Mouse (Mus musculus): ENCODE results near the gene Rrnad1. TPM values are rescaled to one million over a fixed set of nuclear protein-coding genes. Genes with fewer than 3 reads are reported as not detected.
"Not testable (repeated sequence)": the region's sequence is repeated elsewhere in the genome, so short reads cannot be mapped to it uniquely, and the experiment has no call there.

Gene Rrnad1
- total and polyA plus RNA-seq, 2 experiments from 2014 or later = 19.3 to 36.4 TPM

DNA sequence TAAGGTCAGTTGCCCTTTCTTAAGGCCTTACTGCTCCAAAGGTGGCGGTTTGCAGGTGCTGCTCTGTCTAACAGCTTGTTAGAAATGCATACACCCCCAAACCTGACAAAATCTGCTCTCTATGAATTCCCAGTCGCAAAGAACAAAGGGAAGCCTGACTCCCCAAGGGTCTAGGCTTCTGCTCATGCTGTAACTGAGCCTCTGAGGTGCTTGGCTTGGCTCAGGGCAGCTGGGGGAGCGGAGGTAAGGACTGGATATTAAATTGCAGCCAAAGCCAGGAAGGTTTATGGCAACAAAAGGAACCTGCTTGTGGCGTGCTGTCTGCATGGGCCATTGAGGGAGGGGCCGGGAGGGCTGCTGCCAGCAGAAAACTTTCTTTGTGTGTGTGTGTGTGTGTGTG lies 26.7 kb downstream of the Rrnad1 start:
- Histone ChIP-seq H3K9ac (replicated peaks; ENCODE audit: low read length) (no peak overlapping the region), H3K36me3 (ENCODE audit: insufficient read depth, low read length) (no peaks in the 10 kb centered on the region), H3K4me2 (ENCODE audit: low read depth, low read length) (no peak overlapping the region), H3K9me3 (ENCODE audit: low read length) (no peaks in the 10 kb centered on the region), H3K27me3 (ENCODE audit: insufficient read depth, low read length) (no peaks in the 10 kb centered on the region), H3K4me3 (ENCODE audit: low read length) (no peak overlapping the region), H3K27ac (no peak overlapping the region), H3K4me1 (ENCODE audit: insufficient read depth, low read length) (peaks cover 16% of the 10 kb centered on the region)
- DNase-seq (ENCODE audit: low spot score) = no peak
- ATAC-seq = no peak
- WGBS = 57% methylated on average over 5 of the region's 5 CpGs
- TF ChIP-seq CTCF (IDR thresholded peaks at IDR 0.05; ENCODE audit: low read depth) = no peak

DNA sequence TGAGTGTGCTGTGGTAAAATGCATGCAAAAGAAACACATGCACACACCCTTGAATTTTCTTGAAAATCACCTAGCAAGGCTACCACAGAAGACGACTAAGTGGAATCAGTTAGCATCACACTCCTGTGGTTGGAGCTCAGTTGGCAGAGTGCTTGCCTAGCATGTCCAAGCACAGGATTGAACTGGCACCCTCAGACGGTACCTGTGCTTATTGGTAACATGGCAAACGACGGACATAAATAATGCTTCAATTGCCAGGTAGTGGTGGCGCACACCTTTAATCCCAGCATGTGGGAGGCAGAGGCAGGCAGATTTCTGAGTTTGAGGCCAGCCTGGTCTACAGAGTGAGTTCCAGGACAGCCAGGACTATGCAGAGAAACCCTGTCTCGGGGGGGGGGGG lies 28.6 kb downstream of the Rrnad1 start:
- not testable (repeated sequence) for H3K9me3 ChIP-seq (ENCODE audit: low read length)

DNA sequence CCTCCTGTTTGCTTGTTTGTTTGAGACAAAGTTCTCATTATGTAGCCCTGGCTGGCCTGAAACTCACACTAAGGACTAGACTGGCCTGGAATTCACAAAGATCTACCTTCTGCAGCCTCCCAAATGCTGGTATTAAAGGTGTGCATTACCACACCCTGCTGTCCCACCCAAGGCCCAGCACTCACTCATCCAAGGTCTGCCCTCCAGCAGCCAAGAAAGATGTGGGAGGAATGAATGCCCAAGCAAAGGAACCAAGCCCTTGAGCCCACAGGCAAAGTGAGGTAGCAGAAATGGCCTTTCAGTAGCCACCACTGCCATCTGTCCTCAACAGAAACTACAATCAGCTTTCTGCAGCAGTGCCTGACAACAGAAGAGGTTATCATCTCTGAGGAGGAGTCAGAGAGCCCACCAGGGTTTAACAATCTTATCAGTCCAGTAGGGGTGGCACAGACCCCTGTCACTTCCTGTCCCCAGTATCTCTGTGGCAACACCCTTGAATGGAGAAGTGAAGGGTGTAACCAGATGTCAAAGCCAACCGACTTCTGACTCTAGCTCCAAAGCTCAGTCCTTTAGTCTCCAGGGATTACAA lies 29.4 kb downstream of the Rrnad1 start:
- TF ChIP-seq CTCF (IDR thresholded peaks at IDR 0.05; ENCODE audit: low read depth) = no peak
- H3K27me3 ChIP-seq (ENCODE audit: insufficient read depth, low read length) = no peaks in the 10 kb centered on the region
- H3K4me2 ChIP-seq (ENCODE audit: low read depth, low read length) = no peak overlapping the region
- no peak for DNase-seq (ENCODE audit: low spot score)
- H3K9me3 ChIP-seq (ENCODE audit: low read length) = no peaks in the 10 kb centered on the region
- 52% methylated on average over 1 of the region's 1 CpGs for WGBS
- no peak overlapping the region for H3K27ac ChIP-seq
- no peak overlapping the region for H3K9ac ChIP-seq (replicated peaks; ENCODE audit: low read length)
- ATAC-seq = no peak
- H3K4me3 ChIP-seq (ENCODE audit: low read length) = no peak overlapping the region
- H3K4me1 ChIP-seq (ENCODE audit: insufficient read depth, low read length) = no peaks in the 10 kb centered on the region
- no peaks in the 10 kb centered on the region for H3K36me3 ChIP-seq (ENCODE audit: insufficient read depth, low read length)

More for the DNA sequence above, 28.6 kb downstream of the Rrnad1 start:
- not testable (repeated sequence) for H3K27ac ChIP-seq; ATAC-seq; H3K4me1 ChIP-seq (ENCODE audit: insufficient read depth, low read length); H3K36me3 ChIP-seq (ENCODE audit: insufficient read depth, low read length); H3K4me2 ChIP-seq (ENCODE audit: low read depth, low read length); H3K4me3 ChIP-seq (ENCODE audit: low read length); DNase-seq (ENCODE audit: low spot score); H3K27me3 ChIP-seq (ENCODE audit: insufficient read depth, low read length); H3K9ac ChIP-seq (replicated peaks; ENCODE audit: low read length)
- WGBS = 85% methylated on average over 5 of the region's 6 CpGs

DNA sequence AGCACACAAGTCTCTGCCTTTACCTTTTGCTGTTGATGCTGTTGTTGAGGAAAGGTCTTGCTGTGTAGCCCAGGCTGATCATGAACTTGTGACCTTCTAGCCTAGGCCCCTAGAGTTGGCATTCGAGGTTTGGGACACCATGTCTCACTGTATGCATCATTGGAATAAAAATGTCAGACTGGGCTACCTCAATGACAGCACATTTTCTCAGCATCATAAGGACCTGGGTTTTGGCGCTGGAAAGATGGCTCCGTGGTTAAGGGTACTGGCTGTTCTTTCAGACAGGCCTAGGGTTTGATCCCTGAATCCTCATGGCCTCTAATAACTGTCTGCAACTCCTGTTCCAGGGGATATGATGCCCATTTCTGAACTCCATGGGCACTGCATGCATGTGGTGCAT lies 30.7 kb downstream of the Rrnad1 start:
- Histone ChIP-seq H3K27me3 (ENCODE audit: insufficient read depth, low read length) (no peaks in the 10 kb centered on the region), H3K9me3 (ENCODE audit: low read length) (no peaks in the 10 kb centered on the region), H3K4me1 (ENCODE audit: insufficient read depth, low read length) (no peaks in the 10 kb centered on the region), H3K9ac (replicated peaks; ENCODE audit: low read length) (no peak overlapping the region), H3K4me2 (ENCODE audit: low read depth, low read length) (no peak overlapping the region), H3K4me3 (ENCODE audit: low read length) (no peak overlapping the region), H3K27ac (no peak overlapping the region), H3K36me3 (ENCODE audit: insufficient read depth, low read length) (no peaks in the 10 kb centered on the region)
- no peak for DNase-seq (ENCODE audit: low spot score)
- ATAC-seq = no peak
- WGBS = 84% methylated on average over 3 of the region's 3 CpGs
- TF ChIP-seq CTCF (IDR thresholded peaks at IDR 0.05; ENCODE audit: low read depth) = no peak

DNA sequence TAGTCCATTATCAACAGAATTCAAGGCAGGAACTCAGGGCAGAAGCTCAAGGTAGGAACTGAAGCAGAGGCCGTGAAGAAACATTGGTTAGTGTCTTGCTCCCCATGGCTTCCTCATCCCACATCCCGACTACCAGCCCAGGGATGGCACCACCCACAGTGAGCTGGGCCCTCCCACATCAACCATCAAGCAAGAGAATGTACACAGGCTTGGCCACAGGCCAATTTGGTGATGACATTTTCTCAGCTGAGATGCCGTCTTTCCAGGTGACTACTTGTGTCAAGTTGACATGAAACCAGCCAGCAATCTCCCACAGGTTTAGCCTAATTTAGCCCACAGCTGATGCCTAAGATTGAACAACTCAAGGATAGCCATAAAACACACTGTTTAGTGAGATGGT lies 31.3 kb downstream of the Rrnad1 start:
- no peak for DNase-seq (ENCODE audit: low spot score)
- no peaks in the 10 kb centered on the region for H3K9me3 ChIP-seq (ENCODE audit: low read length)
- no peak for TF ChIP-seq CTCF (IDR thresholded peaks at IDR 0.05; ENCODE audit: low read depth)
- H3K4me1 ChIP-seq (ENCODE audit: insufficient read depth, low read length) = no peaks in the 10 kb centered on the region
- H3K9ac ChIP-seq (replicated peaks; ENCODE audit: low read length) = no peak overlapping the region
- H3K4me2 ChIP-seq (ENCODE audit: low read depth, low read length) = no peak overlapping the region
- ATAC-seq = no peak
- H3K27ac ChIP-seq = no peak overlapping the region
- no peak overlapping the region for H3K4me3 ChIP-seq (ENCODE audit: low read length)
- H3K36me3 ChIP-seq (ENCODE audit: insufficient read depth, low read length) = no peaks in the 10 kb centered on the region
- H3K27me3 ChIP-seq (ENCODE audit: insufficient read depth, low read length) = no peaks in the 10 kb centered on the region
- 47% methylated on average over 3 of the region's 3 CpGs for WGBS

DNA sequence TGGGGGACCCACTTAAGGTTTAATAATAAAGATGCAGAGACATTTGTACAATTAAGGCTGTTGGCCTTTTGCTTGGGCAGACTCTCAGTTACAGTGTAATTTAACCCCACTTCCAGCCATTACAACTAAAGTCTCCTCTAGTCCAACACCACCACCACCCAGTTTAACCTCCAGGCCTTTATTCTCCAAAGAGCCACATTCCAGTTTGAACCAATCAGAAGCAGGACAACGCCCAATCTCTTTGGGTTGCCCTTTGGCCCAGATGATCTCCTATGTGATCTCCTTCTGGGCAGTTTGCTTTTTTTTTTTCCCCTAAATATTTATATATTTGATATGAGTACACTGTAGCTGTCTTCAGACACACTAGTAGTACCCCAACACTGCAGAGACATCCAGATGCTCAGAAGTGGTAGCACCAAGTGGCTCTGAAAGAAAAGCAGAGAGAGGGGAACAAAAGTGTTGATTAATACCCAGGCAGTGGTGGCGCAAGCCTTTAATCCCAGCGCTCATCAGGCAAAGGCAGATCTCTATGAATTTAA lies 37.1 kb downstream of the Rrnad1 start:
- Histone ChIP-seq H3K4me1 (ENCODE audit: insufficient read depth, low read length) (no peaks in the 10 kb centered on the region), H3K4me3 (ENCODE audit: low read length) (no peak overlapping the region), H3K9me3 (ENCODE audit: low read length) (no peaks in the 10 kb centered on the region), H3K27ac (no peak overlapping the region), H3K4me2 (ENCODE audit: low read depth, low read length) (no peak overlapping the region), H3K36me3 (ENCODE audit: insufficient read depth, low read length) (no peaks in the 10 kb centered on the region), H3K9ac (replicated peaks; ENCODE audit: low read length) (no peak overlapping the region), H3K27me3 (ENCODE audit: insufficient read depth, low read length) (no peaks in the 10 kb centered on the region)
- 78% methylated on average over 3 of the region's 3 CpGs for WGBS
- ATAC-seq = no peak
- TF ChIP-seq CTCF (IDR thresholded peaks at IDR 0.05; ENCODE audit: low read depth) = no peak
- DNase-seq (ENCODE audit: low spot score) = no peak

DNA sequence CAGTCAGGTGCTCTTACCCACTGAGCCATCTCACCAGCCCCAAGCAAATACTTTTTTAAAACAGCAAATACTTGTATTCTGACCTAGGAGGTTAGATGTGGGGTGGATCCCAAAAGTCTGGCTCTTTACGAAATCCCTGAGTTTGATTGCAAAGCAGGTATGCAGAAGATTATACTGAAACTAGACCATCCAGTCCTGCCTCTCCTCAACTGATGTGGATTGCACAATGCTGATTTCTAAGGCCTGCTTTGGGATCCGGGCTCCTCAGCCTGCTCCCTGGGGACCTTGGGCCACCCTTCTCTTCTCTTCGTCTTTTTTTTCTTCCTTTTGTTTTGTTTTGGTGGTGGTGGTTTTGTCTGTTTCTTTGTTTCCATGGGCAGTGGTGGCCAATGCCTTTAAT lies 39.0 kb downstream of the Rrnad1 start:
- DNase-seq (ENCODE audit: low spot score) = no peak
- no peak overlapping the region for H3K27ac ChIP-seq
- no peak overlapping the region for H3K4me2 ChIP-seq (ENCODE audit: low read depth, low read length)
- no peak overlapping the region for H3K9ac ChIP-seq (replicated peaks; ENCODE audit: low read length)
- H3K27me3 ChIP-seq (ENCODE audit: insufficient read depth, low read length) = no peaks in the 10 kb centered on the region
- H3K4me3 ChIP-seq (ENCODE audit: low read length) = no peak overlapping the region
- no peak for TF ChIP-seq CTCF (IDR thresholded peaks at IDR 0.05; ENCODE audit: low read depth)
- H3K36me3 ChIP-seq (ENCODE audit: insufficient read depth, low read length) = no peaks in the 10 kb centered on the region
- H3K4me1 ChIP-seq (ENCODE audit: insufficient read depth, low read length) = no peaks in the 10 kb centered on the region
- H3K9me3 ChIP-seq (ENCODE audit: low read length) = no peaks in the 10 kb centered on the region
- ATAC-seq = no peak
- WGBS = 40% methylated on average over 3 of the region's 3 CpGs

DNA sequence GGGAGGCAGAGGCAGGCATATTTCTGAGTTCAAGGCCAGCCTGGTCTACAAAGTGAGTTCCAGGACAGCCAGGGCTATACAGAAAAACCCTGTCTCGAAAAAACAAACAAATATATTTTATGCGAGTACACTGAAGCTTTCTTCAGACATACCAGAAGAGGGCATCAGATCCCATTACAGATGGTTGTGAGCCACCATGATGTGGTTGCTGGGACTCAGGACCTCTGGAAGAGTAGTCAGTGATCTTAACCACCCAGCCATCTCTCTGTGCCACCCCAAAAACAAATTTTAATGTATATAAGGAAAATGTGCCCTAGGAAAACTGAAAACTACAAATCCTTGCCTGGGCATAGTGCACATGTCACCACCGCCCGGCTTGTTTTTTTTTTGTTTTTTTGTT lies 43.1 kb downstream of the Rrnad1 start:
- H3K4me1 ChIP-seq (ENCODE audit: insufficient read depth, low read length) = peaks cover 18% of the 10 kb centered on the region
- not testable (repeated sequence) for ATAC-seq; H3K4me2 ChIP-seq (ENCODE audit: low read depth, low read length); H3K9ac ChIP-seq (replicated peaks; ENCODE audit: low read length); H3K27me3 ChIP-seq (ENCODE audit: insufficient read depth, low read length); H3K4me3 ChIP-seq (ENCODE audit: low read length); H3K36me3 ChIP-seq (ENCODE audit: insufficient read depth, low read length); DNase-seq (ENCODE audit: low spot score); H3K9me3 ChIP-seq (ENCODE audit: low read length); H3K27ac ChIP-seq
- WGBS = 75% methylated on average over 4 of the region's 4 CpGs

All from hindbrain, postnatal 0 days (tissue).